Mouse (Mus musculus) C2C12 (cell line): Measurements from ENCODE around the gene Sf1. TPM values are rescaled to one million over a fixed set of nuclear protein-coding genes. Genes with fewer than 3 reads are reported as not detected.

Source experiments
- H3K27me3 ChIP-seq: one replicate; pipeline ENCODE4 v1.6.1; 2011; ENCODE audit not compliant: control insufficient read depth, insufficient read depth, insufficient read length
- H3K36me3 ChIP-seq: one replicate; pipeline ENCODE4 v1.6.1; 2011; ENCODE audit not compliant: control insufficient read depth, insufficient read depth
- H3K4me3 ChIP-seq: one replicate; pipeline ENCODE4 v1.5.1; 2011; ENCODE audit warnings: mild to moderate bottlenecking, control low read depth; ENCODE audit not compliant: poor library complexity, insufficient read depth, severe bottlenecking
- H3K79me2 ChIP-seq: one replicate; pipeline ENCODE4 v1.6.1; 2011; ENCODE audit not compliant: control insufficient read depth, insufficient read depth
- H3K79me3 ChIP-seq: one replicate; pipeline ENCODE4 v1.6.1; 2011; ENCODE audit warnings: low read depth, control low read depth
- H3ac ChIP-seq: one replicate; pipeline ENCODE3; 2011; ENCODE audit warnings: low read depth; ENCODE audit not compliant: control insufficient read depth, insufficient read length
- CEBPB ChIP-seq: IDR thresholded peaks from one replicate; pipeline ENCODE4 v1.6.1; 2011; ENCODE audit warnings: low read depth, mild to moderate bottlenecking, control low read depth, moderate library complexity
- CTCF ChIP-seq: IDR thresholded peaks from one replicate; pipeline ENCODE4 v1.5.1; 2011; ENCODE audit not compliant: control insufficient read depth, insufficient read depth, insufficient read length
- FOSL1 ChIP-seq: IDR thresholded peaks from one replicate; pipeline ENCODE4 v1.8.0; 2011; ENCODE audit warnings: mild to moderate bottlenecking, low read length; ENCODE audit not compliant: poor library complexity, insufficient read depth, severe bottlenecking
- MAX ChIP-seq: IDR thresholded peaks from one replicate; pipeline ENCODE4 v1.6.1; 2011; ENCODE audit warnings: mild to moderate bottlenecking, control low read depth
- MYOD1 ChIP-seq: IDR thresholded peaks from one replicate; pipeline ENCODE4 v1.6.1; 2011; ENCODE audit warnings: low read depth; ENCODE audit not compliant: control insufficient read depth, insufficient read length
- MYOG ChIP-seq: IDR thresholded peaks from one replicate; pipeline ENCODE4 v1.6.1; 2011; ENCODE audit not compliant: control insufficient read depth, insufficient read length; ENCODE audit errors: extremely low read depth
- USF1 ChIP-seq: IDR thresholded peaks from one replicate; pipeline ENCODE4 v1.6.1; 2011; ENCODE audit warnings: low read depth, mild to moderate bottlenecking, control low read depth, moderate library complexity
- polyA plus RNA-seq: library from polyadenylated mRNA; unstranded; fragments of >200 nt; fragmentation: generic; extraction: Trizol; gene quantifications from one replicate; pipeline ENCODE4 v1.2.1, GENCODE M21; 2012; ENCODE audit warnings: missing spikeins

The Sf1 gene
- polyA plus RNA-seq, 1 experiment: 138 TPM

- no peaks in the 10 kb centered on the region for H3K36me3 ChIP-seq
- no peaks in the 10 kb centered on the region for H3K79me3 ChIP-seq
- no peak overlapping the region for H3K4me3 ChIP-seq
- H3K27me3 ChIP-seq: peaks cover 31% of the 10 kb centered on the region
- TF ChIP-seq MAX: no peak
- no peak for TF ChIP-seq CTCF
- TF ChIP-seq MYOD1: no peak
- TF ChIP-seq CEBPB: no peak
- no peak for TF ChIP-seq FOSL1
- TF ChIP-seq MYOG: no peak
- no peak for TF ChIP-seq USF1
- no peaks in the 10 kb centered on the region for H3K79me2 ChIP-seq
- no peak overlapping the region for H3ac ChIP-seq
Observed at GRCm38 (mm10) chr19:6397582-6398249, 34.2 kb downstream of the Sf1 start.

GRCm38 (mm10) chr19:6398447-6399284, 35.2 kb downstream of the Sf1 start:
- Histone ChIP-seq H3K4me3 (no peak overlapping the region), H3K79me2 (no peaks in the 10 kb centered on the region), H3K27me3 (peaks cover 33% of the 10 kb centered on the region), H3K79me3 (no peaks in the 10 kb centered on the region), H3K36me3 (no peaks in the 10 kb centered on the region), H3ac (no peak overlapping the region)
- TF ChIP-seq MYOD1: no peak

- peaks cover 34% of the 10 kb centered on the region for H3K27me3 ChIP-seq
- H3K4me3 ChIP-seq: no peak within 1 kb of the TSS
Observed at GRCm38 (mm10) chr19:6399285-6400095, 36.0 kb downstream of the Sf1 start, which contains the start of gene Rasgrp2. Rasgrp2 (plus strand) TSS chr19:6399340.

DNA sequence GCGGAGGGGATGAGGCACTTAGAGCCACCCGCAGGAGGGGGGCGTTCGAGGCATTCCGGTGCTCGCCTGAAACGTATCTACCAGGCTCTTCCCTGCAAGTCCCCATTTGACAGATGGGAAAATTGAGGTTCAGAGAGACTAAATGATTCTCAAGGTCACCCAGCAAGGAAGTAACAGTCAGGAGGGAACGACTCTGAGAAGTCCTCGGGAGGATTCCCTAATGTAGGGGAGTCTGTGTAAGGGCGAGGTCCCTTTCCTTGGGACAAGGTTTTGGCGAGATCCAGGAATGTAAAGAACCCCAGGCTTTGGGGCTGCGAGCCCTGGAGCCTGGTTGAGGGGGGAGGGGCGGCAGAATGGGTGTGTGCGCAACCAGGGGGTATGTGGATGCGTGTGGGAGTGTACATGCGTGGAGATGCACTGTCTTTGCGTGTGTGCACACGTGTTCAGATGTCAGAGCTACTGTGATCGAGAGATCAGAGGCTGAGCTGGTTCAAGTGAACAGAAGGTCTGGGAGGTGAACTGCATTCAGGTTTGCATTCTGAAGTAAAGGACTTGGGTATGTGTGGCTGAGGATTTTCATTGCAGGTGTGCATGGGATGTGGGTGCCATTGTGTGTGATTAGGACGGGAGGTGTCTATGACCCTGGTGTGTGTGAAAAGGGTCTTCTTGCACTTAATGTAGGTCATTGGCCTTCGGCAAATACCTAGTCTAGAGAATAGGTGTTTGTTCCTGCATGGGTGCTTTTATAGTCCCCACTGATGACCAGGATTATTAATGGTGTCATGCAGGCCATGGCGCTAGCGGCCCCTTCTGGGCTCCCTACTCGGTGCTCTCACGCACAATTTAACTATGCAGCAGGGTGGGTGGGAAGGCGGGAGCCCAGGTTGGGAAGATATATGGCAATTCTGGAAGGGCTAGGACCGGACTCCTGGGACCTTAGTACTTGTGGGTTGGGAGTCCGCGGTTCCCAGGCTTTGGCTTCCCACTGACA, 36.9 kb downstream of the Sf1 start:
- H3K27me3 ChIP-seq: peaks cover 39% of the 10 kb centered on the region
- TF ChIP-seq MYOG (no peak), USF1 (no peak), MYOD1 (no peak), CEBPB (no peak), FOSL1 (no peak), MAX (no peak), CTCF (no peak)
- no peaks in the 10 kb centered on the region for H3K79me2 ChIP-seq
- no peaks in the 10 kb centered on the region for H3K36me3 ChIP-seq
- H3ac ChIP-seq: peak overlapping the region; percentile 6
- no peaks in the 10 kb centered on the region for H3K79me3 ChIP-seq
- H3K4me3 ChIP-seq: no peak overlapping the region

More at GRCm38 (mm10) chr19:6399285-6400095, 36.0 kb downstream of the Sf1 start, which contains the start of gene Rasgrp2:
- H3K36me3 ChIP-seq: no peaks in the 10 kb centered on the region
- H3ac ChIP-seq: peak within 1 kb of the TSS; percentile 72
- H3K79me2 ChIP-seq: no peaks in the 10 kb centered on the region
- H3K79me3 ChIP-seq: no peaks in the 10 kb centered on the region
- TF ChIP-seq MYOG (no peak), MYOD1 (no peak)
